Mouse (Mus musculus) CH12.LX (cell line): ENCODE measurements at regions not wholly inside any gene's neighbourhood (a gene's known extent, or its start where the extent isn't known, plus 50 kb on each side); places are given as distances from the start of the nearest gene placed in this dataset.

Experiments
- DNase-seq: peaks from one replicate; pipeline ENCODE4 v3.0.0-alpha.2; 2013; ENCODE audit errors: extremely low read depth
- H3K27ac ChIP-seq: 2 replicates; pipeline ENCODE4 v1.5.1; 2012; ENCODE audit warnings: low read depth, mild to moderate bottlenecking, control low read depth, moderate library complexity; ENCODE audit not compliant: insufficient read depth
- H3K27me3 ChIP-seq: replicated peaks from 2 replicates; pipeline ENCODE3; 2012; ENCODE audit warnings: inconsistent platforms
- H3K36me3 ChIP-seq, 2 experiments: replicated peaks in 1 of 2; 2 replicates each; pipeline versions ENCODE3 to v1.6.1; 2012; ENCODE audit warnings: inconsistent platforms in 1 of 2, low read length in 1 of 2, mild to moderate bottlenecking in 1 of 2, mixed read lengths in 1 of 2, moderate library complexity in 1 of 2; ENCODE audit not compliant: control insufficient read depth in 1 of 2, insufficient read depth in 1 of 2
- H3K4me1 ChIP-seq, 2 experiments: 2 replicates each; pipeline ENCODE4 v1.6.1; 2012; ENCODE audit warnings: inconsistent platforms in 1 of 2, moderate library complexity in 1 of 2; ENCODE audit not compliant: insufficient read depth in 2 of 2, control insufficient read depth in 1 of 2
- H3K4me2 ChIP-seq: 2 replicates; pipeline ENCODE4 v1.6.1; 2012; ENCODE audit warnings: low read depth, mild to moderate bottlenecking, control low read depth; ENCODE audit not compliant: poor library complexity, insufficient read depth, severe bottlenecking
- H3K4me3 ChIP-seq, 3 experiments: fragments of 150-350 bp in 1 of 3; sonication (generic) in 1 of 3; replicated peaks in 1 of 3; 2 replicates each; pipeline versions ENCODE3 to v1.5.1; 2011 to 2012; ENCODE audit warnings: low read depth in 2 of 3, low read length in 2 of 3, mild to moderate bottlenecking in 2 of 3, moderate library complexity in 2 of 3, control low read depth in 1 of 3, improper control_type of control experiment in 1 of 3, inconsistent platforms in 1 of 3, mixed read lengths in 1 of 3; ENCODE audit not compliant: poor library complexity in 1 of 3
- H3K79me2 ChIP-seq: replicated peaks from 2 replicates; pipeline ENCODE4 v1.6.1; 2012; ENCODE audit warnings: mild to moderate bottlenecking, moderate library complexity; ENCODE audit not compliant: control insufficient read depth, poor library complexity, insufficient read depth, severe bottlenecking; ENCODE audit errors: extremely low read depth
- H3K9ac ChIP-seq: 2 replicates; pipeline ENCODE4 v1.6.1; 2012; ENCODE audit warnings: low read depth, mild to moderate bottlenecking, control low read depth, moderate library complexity; ENCODE audit not compliant: insufficient read depth
- H3K9me3 ChIP-seq: replicated peaks from 2 replicates; pipeline ENCODE3; 2012; ENCODE audit warnings: low read length, inconsistent platforms, mixed read lengths
- CTCF ChIP-seq, 2 experiments: IDR thresholded peaks in 1 of 2; conservative IDR thresholded peaks in 1 of 2; 2 replicates each; pipeline ENCODE4 v1.5.1; 2011 to 2012; ENCODE audit warnings: low read depth in 2 of 2, low read length in 2 of 2, improper control_type of control experiment in 1 of 2, inconsistent platforms in 1 of 2, mild to moderate bottlenecking in 1 of 2, moderate library complexity in 1 of 2
- E2F4 ChIP-seq: IDR thresholded peaks from 2 replicates; pipeline ENCODE4 v1.6.1; 2011; ENCODE audit warnings: low read depth, low read length, improper control_type of control experiment; ENCODE audit not compliant: insufficient replicate concordance
- EP300 ChIP-seq: IDR thresholded peaks from 2 replicates; pipeline ENCODE4 v1.6.1; 2011; ENCODE audit warnings: low read length, improper control_type of control experiment
- ETS1 ChIP-seq: conservative IDR thresholded peaks from 2 replicates; pipeline ENCODE4 v1.6.1; 2012; ENCODE audit warnings: low read depth, mild to moderate bottlenecking, inconsistent platforms, low read length, improper control_type of control experiment, moderate library complexity
- JUN ChIP-seq: IDR thresholded peaks from 2 replicates; pipeline ENCODE4 v1.6.1; 2011; ENCODE audit warnings: low read depth, mild to moderate bottlenecking, low read length, improper control_type of control experiment, moderate library complexity; ENCODE audit not compliant: insufficient read depth
- JUND ChIP-seq: conservative IDR thresholded peaks from 2 replicates; pipeline ENCODE4 v1.6.1; 2011; ENCODE audit warnings: low read depth, low read length, improper control_type of control experiment
- MAX ChIP-seq: IDR thresholded peaks from 2 replicates; pipeline ENCODE4 v1.6.1; 2011; ENCODE audit warnings: low read length, improper control_type of control experiment
- MAZ ChIP-seq: IDR thresholded peaks from 2 replicates; pipeline ENCODE4 v1.6.1; 2012; ENCODE audit warnings: low read depth, mild to moderate bottlenecking, inconsistent platforms, low read length, improper control_type of control experiment, moderate library complexity
- MXI1 ChIP-seq: IDR thresholded peaks from 2 replicates; pipeline ENCODE4 v1.6.1; 2011; ENCODE audit warnings: mild to moderate bottlenecking, low read depth, low read length, improper control_type of control experiment
- MYC ChIP-seq: IDR thresholded peaks from 2 replicates; pipeline ENCODE4 v1.6.1; 2011; ENCODE audit warnings: low read depth, mild to moderate bottlenecking, improper control_type of control experiment, low read length
- NRF1 ChIP-seq: IDR thresholded peaks from 2 replicates; pipeline ENCODE4 v1.6.1; 2014; ENCODE audit warnings: low read depth, mild to moderate bottlenecking, inconsistent platforms, low read length, improper control_type of control experiment, moderate library complexity
- PAX5 ChIP-seq: IDR thresholded peaks from 2 replicates; pipeline ENCODE4 v1.6.1; 2012; ENCODE audit warnings: low read length, inconsistent platforms, mixed read lengths
- POLR2A ChIP-seq: IDR thresholded peaks from 2 replicates; pipeline ENCODE4 v1.6.1; 2011; ENCODE audit warnings: low read depth, mild to moderate bottlenecking, improper control_type of control experiment, low read length
- RCOR1 ChIP-seq: conservative IDR thresholded peaks from 2 replicates; pipeline ENCODE4 v1.6.1; 2012; ENCODE audit warnings: low read depth, mild to moderate bottlenecking, inconsistent platforms, low read length, improper control_type of control experiment
- SIN3A ChIP-seq: IDR thresholded peaks from 2 replicates; pipeline ENCODE4 v1.6.1; 2012; ENCODE audit warnings: low read length, improper control_type of control experiment, inconsistent platforms
- TBP ChIP-seq: conservative IDR thresholded peaks from 2 replicates; pipeline ENCODE4 v1.6.1; 2011; ENCODE audit warnings: low read depth, low read length, improper control_type of control experiment
- TCF12 ChIP-seq: IDR thresholded peaks from 2 replicates; pipeline ENCODE4 v1.6.1; 2014; ENCODE audit warnings: low read depth, mild to moderate bottlenecking, inconsistent platforms, low read length, improper control_type of control experiment
- USF1 ChIP-seq: IDR thresholded peaks from 2 replicates; pipeline ENCODE4 v1.6.1; 2014; ENCODE audit warnings: low read depth, mild to moderate bottlenecking, inconsistent platforms, low read length, improper control_type of control experiment
- ZC3H11A ChIP-seq: IDR thresholded peaks from 2 replicates; pipeline ENCODE4 v1.6.1; 2012; ENCODE audit warnings: low read depth, mild to moderate bottlenecking, inconsistent platforms, low read length, improper control_type of control experiment
- dilution Hi-C: fragments of 300-500 bp; cut with MboI; formaldehyde crosslinking; loops from 2 replicates; pipeline ENCODE4 v1.14.3; 2020; ENCODE audit warnings: low sequenced_read_pairs; ENCODE audit not compliant: extremely low pct_unique_long_range_greater_than_20kb, extremely low pct_ligation_motif_present
- in situ Hi-C: fragments of 300-500 bp; cut with MboI; formaldehyde crosslinking; loops from 3 replicates; pipeline ENCODE4 v1.14.3; 2019; ENCODE audit warnings: low sequenced_read_pairs, low pct_ligation_motif_present, low pct_unique_long_range_greater_than_20kb, mixed read lengths

- DNase-seq, result no peak
These were observed 531.2 kb upstream of the Cdh11 start for GRCm38 (mm10) chr8:103316691-103317091.

GRCm38 (mm10) chr8:103317149-103317725 lies 531.8 kb upstream of the Cdh11 start:
- Histone ChIP-seq H3K4me2 (no peak overlapping the region), H3K27me3 (peaks cover 3% of the 10 kb centered on the region), H3K4me3 (no peak overlapping the region), H3K79me2 (no peaks in the 10 kb centered on the region), H3K27ac (no peak overlapping the region), H3K9ac (no peak overlapping the region), H3K4me1 (no peaks in the 10 kb centered on the region), H3K9me3 (peaks cover 8% of the 10 kb centered on the region), H3K36me3 (no peaks in the 10 kb centered on the region)
- in situ Hi-C loops (no loop called here), dilution Hi-C loops (no loop called here)
- DNase-seq, result no peak
- TF ChIP-seq MAX (no peak), TBP (no peak), ZC3H11A (no peak), MAZ (no peak), MXI1 (no peak), RCOR1 (no peak), EP300 (no peak), JUN (no peak), TCF12 (no peak), PAX5 (no peak), NRF1 (no peak), JUND (no peak), ETS1 (no peak), CTCF (conservative IDR thresholded peaks at IDR 0.05 in 1 of 2, IDR thresholded peaks at IDR 0.05 in 1 of 2; ENCODE audit: low read depth in 2 of 2, low read length in 2 of 2) (no peak), MYC (no peak)

More at GRCm38 (mm10) chr8:103316691-103317091, 531.2 kb upstream of the Cdh11 start:
- Histone ChIP-seq H3K4me3 (no peak overlapping the region), H3K4me2 (no peak overlapping the region), H3K27ac (no peak overlapping the region), H3K36me3 (no peaks in the 10 kb centered on the region), H3K79me2 (no peaks in the 10 kb centered on the region), H3K27me3 (peaks cover 3% of the 10 kb centered on the region), H3K4me1 (no peaks in the 10 kb centered on the region), H3K9ac (no peak overlapping the region), H3K9me3 (peaks cover 8% of the 10 kb centered on the region)
- TF ChIP-seq ETS1, result no peak
- TF ChIP-seq E2F4, result no peak
- no peak for TF ChIP-seq SIN3A
- TF ChIP-seq MXI1, result no peak
- no peak for TF ChIP-seq USF1
- TF ChIP-seq EP300, result no peak
- no peak for TF ChIP-seq POLR2A
- dilution Hi-C loops, result no loop called here
- in situ Hi-C loops, result no loop called here
